Mouse (Mus musculus) testis, postnatal 10 days (tissue): Measurements from ENCODE around the gene Gm20498.

Experiments used
- DNase-seq: peaks from one replicate; pipeline ENCODE4 v3.0.0; 2021; ENCODE audit warnings: low spot score

Gm20498 gene

DNA sequence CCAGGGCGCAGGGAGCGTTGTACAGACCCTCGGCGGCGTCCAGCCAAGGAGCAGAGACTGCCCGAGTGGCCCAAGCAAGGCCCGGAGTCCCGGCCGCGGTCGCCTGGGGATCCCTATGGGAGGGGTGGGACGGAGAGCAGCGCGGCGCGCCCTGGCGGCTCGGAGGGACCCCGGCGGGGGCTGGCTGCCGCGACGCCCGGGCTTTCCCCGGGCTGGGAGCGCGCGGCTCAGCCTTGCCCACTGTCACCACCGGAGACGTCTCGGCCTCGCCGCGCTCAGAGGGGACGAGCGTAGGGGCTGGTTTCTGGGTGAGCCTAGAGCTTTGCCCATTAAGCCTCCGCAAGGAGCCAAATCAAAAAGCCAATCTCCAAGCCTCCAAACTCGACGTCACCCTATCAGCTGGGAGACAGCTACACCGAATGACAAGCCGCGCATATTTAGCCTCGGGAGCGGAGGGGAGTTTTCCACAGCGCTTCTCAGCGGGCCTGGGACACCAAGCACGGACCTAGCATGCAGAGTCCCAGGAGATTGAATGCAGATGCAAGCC is 199.8 kb downstream of the Gm20498 start, which contains the start of gene Slc8a3:
Slc8a3 (minus strand) TSS at position 306 of the 547 bp plus-strand sequence.
- peak; percentile 49 for DNase-seq

DNA sequence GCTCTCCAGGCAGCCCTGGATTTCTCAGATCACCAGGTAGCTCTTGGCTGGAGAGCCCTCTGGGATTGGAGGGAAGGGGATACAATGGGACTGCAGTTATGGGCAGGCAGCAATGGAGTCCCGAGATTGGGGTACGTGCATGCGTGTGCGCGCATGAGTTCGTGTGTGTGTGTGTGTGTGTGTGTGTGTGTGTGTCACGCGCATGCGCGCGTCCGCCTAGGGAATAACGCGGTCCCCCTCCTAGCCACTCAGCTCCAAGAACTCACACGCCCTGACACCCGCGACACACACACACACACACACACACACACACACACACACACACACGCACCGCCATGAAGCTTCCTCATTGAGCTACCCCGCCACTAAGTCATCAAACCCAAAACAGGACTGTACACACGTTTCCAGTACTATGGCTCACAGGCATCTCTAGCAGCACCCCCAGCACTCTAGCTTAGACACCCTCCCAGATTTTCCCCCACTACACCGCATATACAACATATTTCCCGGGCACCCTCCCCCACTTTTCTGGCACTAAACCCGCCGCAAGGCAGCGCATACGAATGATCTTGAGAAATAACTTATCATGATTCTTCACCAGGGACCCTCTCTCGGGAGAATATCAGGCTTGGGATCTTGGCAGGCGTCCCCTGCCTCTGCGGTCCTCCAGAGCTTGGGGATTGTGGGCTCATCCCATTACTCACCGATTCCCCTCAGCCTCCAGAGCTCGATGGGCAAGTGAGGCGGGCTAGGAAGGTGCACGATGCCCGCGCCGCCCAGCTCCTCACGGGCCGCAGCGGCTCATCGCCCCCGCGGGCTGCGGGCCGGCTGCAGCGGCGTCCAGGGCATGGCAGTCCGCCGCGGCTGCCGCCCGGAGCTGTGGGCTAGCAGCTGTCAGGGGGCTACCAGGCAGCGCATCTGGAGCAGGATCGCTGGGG is 200.5 kb downstream of the Gm20498 start:
- DNase-seq: peak; percentile 45

DNA sequence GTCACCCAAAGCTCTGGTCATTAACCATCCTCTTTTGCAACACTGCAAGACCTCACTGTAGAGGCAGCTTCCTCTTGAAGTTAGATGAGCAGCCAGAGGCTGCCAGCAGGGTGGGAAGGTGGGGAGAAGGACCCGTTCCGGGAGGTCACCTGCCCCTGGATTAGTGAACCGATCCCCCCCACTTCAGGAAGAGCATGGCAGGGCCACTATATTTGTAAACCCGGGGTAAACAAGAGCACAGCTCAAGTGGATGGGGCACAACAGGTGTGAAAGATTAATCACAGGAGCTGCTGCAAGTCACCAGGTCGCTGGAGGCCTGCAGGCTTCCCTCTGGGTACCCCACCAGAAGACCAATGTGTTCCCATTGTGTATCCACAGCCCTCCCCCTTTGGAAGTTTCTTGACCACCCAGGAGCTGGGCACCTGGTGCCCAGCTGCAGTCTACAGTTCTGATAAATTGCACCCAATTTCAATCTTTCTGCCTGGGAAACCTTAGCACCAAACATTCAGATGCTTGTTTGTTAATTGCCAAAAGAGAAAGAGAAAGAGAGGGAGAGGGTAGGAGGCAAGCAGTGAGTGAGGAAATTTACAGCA is 201.6 kb downstream of the Gm20498 start:
- no peak for DNase-seq

DNA sequence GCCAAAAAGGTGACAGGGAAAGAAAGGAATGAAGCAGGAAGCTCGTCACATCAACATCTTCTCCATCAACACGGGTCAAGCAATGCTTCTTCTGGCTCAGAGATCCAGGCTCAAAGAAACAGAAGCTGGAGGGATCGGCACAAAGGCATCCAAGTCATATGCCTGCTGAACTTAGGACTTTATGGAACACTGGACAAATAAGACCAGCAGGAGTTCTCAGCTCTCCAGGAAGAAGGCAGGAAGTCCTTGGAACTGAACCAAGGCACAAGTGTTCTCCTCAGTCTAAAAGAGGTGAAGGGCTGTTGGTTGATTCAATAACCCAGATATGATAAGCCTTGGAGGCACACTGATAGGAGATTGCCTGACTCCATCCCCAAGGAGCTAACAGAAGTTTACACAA is 207.7 kb downstream of the Gm20498 start:
- no peak for DNase-seq

DNA sequence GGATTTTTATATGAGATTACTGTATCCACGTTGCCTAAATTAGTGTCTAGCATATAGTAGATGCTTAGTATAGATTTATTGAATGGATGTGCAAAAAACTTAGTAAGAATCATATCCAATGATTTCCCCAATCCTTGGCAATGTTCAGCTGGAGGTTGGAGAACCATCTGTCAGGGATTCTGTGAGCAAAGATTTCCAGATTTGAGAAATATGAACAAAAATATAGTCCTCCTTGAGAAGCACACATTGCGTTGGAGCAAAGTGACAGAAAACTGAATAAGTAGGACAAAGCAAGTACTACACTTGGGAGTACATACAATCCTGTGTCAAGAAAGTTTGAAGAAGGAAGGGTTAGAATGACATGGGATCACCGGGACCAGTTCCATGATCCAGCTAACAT is 208.6 kb downstream of the Gm20498 start:
- DNase-seq: no peak

DNA sequence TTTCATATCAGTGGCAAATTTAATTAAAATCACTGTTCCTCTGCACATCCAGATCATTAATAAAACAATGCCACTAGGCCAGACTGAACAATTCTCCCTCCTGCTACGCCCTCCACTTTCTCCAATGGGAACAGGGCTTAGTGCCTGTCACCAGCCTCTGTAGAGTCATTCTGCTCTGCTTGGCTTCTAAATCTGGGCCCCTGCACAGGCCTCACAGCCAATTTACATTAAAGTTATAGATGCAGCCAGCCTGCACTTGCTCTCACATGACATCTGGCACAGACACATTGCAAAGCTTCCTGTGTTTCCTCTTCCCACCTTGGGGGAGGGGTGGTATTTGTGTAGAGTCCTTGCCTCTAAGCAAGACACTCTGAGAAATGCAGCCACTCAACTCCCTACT is 211.7 kb downstream of the Gm20498 start:
- DNase-seq: no peak

DNA sequence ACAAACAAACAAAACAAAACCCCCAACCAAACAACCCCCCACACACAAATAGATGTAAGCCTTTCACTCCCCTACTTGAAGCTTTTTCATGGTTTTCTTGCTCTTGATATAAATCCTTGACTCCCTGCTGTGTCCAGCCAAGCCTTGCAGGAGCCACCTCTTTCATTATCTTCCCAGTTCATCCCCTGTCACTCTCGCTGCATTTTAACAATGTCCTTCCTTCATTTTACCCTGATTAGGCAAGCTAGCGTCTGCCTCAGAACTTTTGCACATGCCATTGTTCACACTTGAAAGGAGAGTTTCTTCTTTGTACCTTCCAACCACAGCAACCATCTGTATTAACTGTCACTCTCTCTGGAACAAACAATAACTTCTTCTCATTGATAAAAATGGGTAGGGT is 214.9 kb downstream of the Gm20498 start:
- no peak for DNase-seq

DNA sequence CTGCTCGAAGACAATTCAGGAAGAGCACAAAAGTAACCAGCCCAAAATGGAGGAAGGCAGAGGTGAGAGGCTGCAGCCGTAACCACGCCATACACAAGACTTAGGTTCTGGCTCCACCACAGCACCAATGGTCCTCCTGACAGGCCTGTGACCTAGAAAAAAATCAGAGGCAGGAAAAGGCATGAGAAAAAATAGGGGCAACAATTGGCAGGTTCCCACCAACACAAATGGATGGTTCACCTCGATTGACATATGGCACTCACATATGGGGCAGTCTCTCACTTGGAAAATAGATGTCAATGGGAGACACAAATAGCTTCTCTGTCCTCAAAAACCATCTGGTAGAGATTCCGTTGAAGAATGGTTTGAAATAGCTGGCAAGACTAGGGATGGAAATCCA is 216.8 kb downstream of the Gm20498 start:
- no peak for DNase-seq
